Mouse (Mus musculus) common myeloid progenitor, adult 5-6 weeks (primary cell): ENCODE results near the gene Tada2a. TPM values are rescaled to one million over a fixed set of nuclear protein-coding genes. Genes with fewer than 3 reads are reported as not detected.

Experiments used
- total RNA-seq: library from RNA; stranded (forward); fragments of 200-1000, 187-1606 nt; gene quantifications from 2 replicates; pipeline ENCODE4 v1.2.3, GENCODE M21; 2017

Gene Tada2a
- total RNA-seq, 1 experiment from 2014 or later = 25.3 TPM

Other genes starting within 250 kb of the Tada2a start
- 68.2 and 71.4 TPM in 2 replicates for gene Ddx52, start 187.5 kb downstream of the Tada2a start, total RNA-seq
- 17.5 and 21.0 TPM in 2 replicates for gene Synrg, start 165.2 kb downstream of the Tada2a start, total RNA-seq
- gene Dusp14, start 60.3 kb downstream of the Tada2a start, total RNA-seq = not detected in 2 replicates
- 25.8 and 40.7 TPM in 2 replicates for gene Acaca, start 72 bp upstream of the Tada2a start, total RNA-seq
- not detected in 2 replicates for gene Gm11437, start 37.9 kb upstream of the Tada2a start, total RNA-seq